Mouse (Mus musculus): Measurements from ENCODE around the gene Myo16.

GRCm38 (mm10) chr8:10640859-10641258 is 487.1 kb downstream of the Myo16 start:
- TF ChIP-seq CTCF (IDR thresholded peaks at IDR 0.05) (no peak), EP300 (IDR thresholded peaks at IDR 0.05; ENCODE audit: insufficient read depth, low read depth, low read length) (no peak)

Measured in heart, adult 2 months (tissue).